Mouse (Mus musculus): ENCODE data around the gene Gpc6. TPM values are rescaled to one million over a fixed set of nuclear protein-coding genes. Genes with fewer than 3 reads are reported as not detected.

Gpc6 gene
- polyA plus RNA-seq, 1 experiment, result 0.29 TPM

DNA sequence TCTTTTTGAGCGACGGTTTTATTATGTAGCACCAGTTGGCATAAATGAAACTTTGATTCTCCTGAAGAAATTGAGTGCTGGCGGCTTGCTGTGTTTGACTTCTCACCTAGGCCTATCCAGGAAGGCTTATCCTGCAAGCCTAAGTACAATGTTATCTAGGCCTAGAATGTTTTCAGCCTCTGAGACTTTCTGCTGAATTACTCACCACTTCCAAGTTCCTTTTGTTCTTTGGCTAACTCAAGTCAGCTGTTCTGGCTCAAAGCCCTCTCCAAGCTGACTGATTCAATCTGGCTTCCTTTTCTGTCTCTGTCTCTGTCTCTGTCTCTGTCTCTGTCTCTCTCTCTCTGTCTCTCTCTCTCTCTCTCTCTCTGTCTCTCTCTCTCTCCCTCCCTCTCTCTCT, 188.0 kb downstream of the Gpc6 start:
- TF ChIP-seq CTCF (IDR thresholded peaks at IDR 0.05; ENCODE audit: low read depth, low read length), result no peak
- no peak for TF ChIP-seq POLR2A (IDR thresholded peaks at IDR 0.05; ENCODE audit: borderline replicate concordance, low read depth, low read length)
- Histone ChIP-seq H3K27ac (ENCODE audit: insufficient read depth, low read depth, low read length) (no peak overlapping the region), H3K4me1 (ENCODE audit: control insufficient read depth, insufficient read depth, low read length) (no peaks in the 10 kb centered on the region), H3K4me3 (ENCODE audit: insufficient read depth, low read length) (no peak overlapping the region)

DNA sequence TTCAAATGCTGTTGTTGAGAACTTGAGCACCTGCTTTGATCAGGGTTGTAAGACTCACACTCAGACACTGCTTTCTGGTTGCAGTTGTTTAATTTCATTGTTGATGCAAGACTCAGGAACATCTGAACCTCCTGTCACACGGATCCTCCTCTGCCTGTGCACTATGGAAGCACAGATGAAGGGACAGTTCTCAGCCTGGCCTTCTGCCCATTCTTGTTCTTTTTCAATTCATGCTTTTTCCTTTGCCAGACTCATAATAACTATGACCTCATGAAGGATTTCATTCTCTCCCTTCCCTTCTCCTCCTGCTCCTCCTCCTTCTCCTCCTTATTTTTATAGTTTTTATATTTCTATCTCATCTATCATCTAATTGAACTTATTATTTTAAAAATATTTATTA, 196.9 kb downstream of the Gpc6 start:
- Histone ChIP-seq H3K4me3 (ENCODE audit: insufficient read depth, low read length) (no peak overlapping the region), H3K4me1 (ENCODE audit: control insufficient read depth, insufficient read depth, low read length) (no peaks in the 10 kb centered on the region), H3K27ac (ENCODE audit: insufficient read depth, low read depth, low read length) (no peak overlapping the region)
- TF ChIP-seq CTCF (IDR thresholded peaks at IDR 0.05; ENCODE audit: low read depth, low read length) (no peak), POLR2A (IDR thresholded peaks at IDR 0.05; ENCODE audit: borderline replicate concordance, low read depth, low read length) (no peak)

DNA sequence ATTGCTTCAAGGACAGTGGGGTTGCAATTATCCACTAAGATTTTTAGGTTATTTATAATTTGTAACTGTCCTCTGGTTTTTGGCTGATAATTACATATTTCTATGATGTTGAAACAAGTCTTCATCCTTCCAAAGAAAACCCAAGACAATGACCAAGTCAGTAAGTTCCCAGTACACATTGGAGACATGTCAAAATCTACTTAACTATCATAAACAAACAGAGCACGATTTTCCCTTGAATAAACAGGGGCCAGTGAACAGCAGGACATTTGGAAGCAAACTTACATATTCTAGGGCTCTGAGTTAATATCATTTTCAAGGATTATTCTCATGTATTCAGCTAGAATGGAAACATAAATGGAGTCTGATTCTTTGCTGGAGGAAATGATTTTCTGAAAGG, 205.2 kb downstream of the Gpc6 start:
- TF ChIP-seq POLR2A (IDR thresholded peaks at IDR 0.05; ENCODE audit: borderline replicate concordance, low read depth, low read length) (no peak), CTCF (IDR thresholded peaks at IDR 0.05; ENCODE audit: low read depth, low read length) (no peak)
- Histone ChIP-seq H3K27ac (ENCODE audit: insufficient read depth, low read depth, low read length) (no peak overlapping the region), H3K4me1 (ENCODE audit: control insufficient read depth, insufficient read depth, low read length) (no peaks in the 10 kb centered on the region), H3K4me3 (ENCODE audit: insufficient read depth, low read length) (no peak overlapping the region)

DNA sequence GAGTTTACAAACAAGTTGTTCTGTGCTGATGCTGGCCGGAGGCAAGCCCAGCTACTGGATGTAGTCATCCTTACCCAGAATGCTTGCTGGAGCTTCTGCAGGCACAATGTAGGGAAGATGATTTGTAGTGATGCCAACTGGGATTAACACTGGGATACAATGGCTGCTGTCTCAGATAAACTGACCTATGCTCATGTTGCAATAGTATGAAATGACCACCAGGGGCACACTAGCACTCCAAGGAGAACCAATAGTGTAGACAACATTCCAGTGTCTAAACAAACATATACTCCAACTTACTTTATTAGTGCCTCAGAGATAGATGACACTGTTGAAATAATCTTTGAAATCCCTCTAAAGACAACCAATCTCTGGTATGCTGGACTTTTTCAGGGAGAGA, 206.2 kb downstream of the Gpc6 start:
- H3K4me3 ChIP-seq (ENCODE audit: insufficient read depth, low read length), result no peak overlapping the region
- TF ChIP-seq POLR2A (IDR thresholded peaks at IDR 0.05; ENCODE audit: borderline replicate concordance, low read depth, low read length) (no peak), CTCF (IDR thresholded peaks at IDR 0.05; ENCODE audit: low read depth, low read length) (no peak)
- H3K27ac ChIP-seq (ENCODE audit: insufficient read depth, low read depth, low read length), result no peak overlapping the region
- H3K4me1 ChIP-seq (ENCODE audit: control insufficient read depth, insufficient read depth, low read length), result no peaks in the 10 kb centered on the region

DNA sequence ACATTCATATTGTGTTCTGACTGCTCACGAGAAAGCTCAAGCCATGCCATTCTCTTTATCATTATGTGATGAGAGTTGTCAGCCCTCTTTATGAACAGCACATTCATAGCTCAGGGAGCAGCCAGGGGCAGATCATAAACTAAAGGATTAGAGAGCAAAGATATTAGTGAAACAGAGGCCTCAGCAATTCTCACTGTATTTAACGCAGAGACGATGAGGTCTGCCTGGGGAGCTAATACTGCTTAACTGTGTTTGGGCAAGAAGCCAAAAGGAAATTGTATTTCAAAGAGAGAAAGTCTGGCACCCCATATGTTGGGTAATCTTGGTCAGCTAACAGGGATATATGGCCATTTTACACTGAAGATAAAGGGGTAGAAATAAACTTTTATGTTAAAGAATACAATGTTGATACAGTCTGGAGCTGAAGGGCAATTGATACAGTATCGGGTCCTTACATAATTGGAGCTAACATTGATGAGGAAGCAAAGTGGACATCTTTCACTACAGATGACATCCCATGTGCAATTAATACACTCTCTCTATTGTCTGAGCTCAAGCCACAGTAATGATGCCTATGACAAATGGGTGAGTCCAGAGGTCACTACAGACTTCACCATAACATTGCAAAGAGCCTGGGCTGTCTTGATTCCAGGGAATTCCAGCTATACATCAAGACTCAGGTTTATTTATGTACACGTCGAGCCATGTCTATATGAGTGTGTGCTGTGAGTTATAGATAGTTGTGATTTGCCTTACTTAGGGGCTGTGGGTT, 216.1 kb downstream of the Gpc6 start:
- H3K4me1 ChIP-seq (ENCODE audit: control insufficient read depth, insufficient read depth, low read length), result no peaks in the 10 kb centered on the region

DNA sequence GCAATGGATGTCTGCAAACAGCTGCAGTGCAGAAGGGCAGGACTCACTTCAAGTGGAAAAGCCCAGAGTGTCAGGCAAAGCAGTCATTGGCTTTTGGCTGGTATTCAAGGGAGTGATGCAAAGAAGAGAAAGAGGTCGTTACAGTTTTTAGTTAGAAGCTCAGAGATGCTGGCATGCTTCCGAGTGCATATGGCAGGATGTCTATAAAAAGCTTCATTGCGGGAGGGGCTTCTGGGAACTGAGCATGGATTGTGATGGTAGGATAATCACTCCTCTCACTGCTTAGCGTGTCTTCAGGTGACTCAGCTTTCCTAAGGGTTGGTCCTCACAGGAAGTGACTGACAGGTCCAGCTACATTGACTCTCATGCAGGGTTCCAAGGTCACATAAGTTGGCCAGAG, 221.0 kb downstream of the Gpc6 start:
- no peak overlapping the region for H3K27ac ChIP-seq (ENCODE audit: insufficient read depth, low read depth, low read length)

More for the DNA sequence above, 216.1 kb downstream of the Gpc6 start:
- no peak overlapping the region for H3K27ac ChIP-seq (ENCODE audit: insufficient read depth, low read depth, low read length)
- TF ChIP-seq POLR2A (IDR thresholded peaks at IDR 0.05; ENCODE audit: borderline replicate concordance, low read depth, low read length), result no peak
- TF ChIP-seq CTCF (IDR thresholded peaks at IDR 0.05; ENCODE audit: low read depth, low read length), result no peak
- no peak overlapping the region for H3K4me3 ChIP-seq (ENCODE audit: insufficient read depth, low read length)

DNA sequence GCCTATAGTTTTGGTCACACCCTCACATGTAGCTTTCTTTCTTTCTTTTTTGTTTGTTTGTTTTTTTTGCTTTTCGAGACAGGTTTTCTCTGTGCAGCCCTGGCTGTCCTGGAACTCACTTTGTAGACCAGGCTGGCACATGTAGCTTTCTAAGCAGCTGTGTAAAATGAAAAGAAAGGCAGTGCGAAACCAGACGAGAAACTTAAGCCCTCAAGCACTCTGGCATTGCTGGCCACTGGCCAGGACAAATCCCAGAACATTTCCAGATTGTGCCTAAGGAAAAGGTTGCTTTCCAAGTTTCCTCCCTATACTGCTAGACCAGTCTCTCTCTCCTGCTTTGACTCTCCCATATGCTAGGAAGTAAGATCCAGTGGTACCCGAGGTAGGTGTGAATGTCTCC, 221.6 kb downstream of the Gpc6 start:
- H3K27ac ChIP-seq (ENCODE audit: insufficient read depth, low read depth, low read length), result no peak overlapping the region
- H3K4me1 ChIP-seq (ENCODE audit: control insufficient read depth, insufficient read depth, low read length), result no peaks in the 10 kb centered on the region
- no peak overlapping the region for H3K4me3 ChIP-seq (ENCODE audit: insufficient read depth, low read length)
- TF ChIP-seq CTCF (IDR thresholded peaks at IDR 0.05; ENCODE audit: low read depth, low read length) (no peak), POLR2A (IDR thresholded peaks at IDR 0.05; ENCODE audit: borderline replicate concordance, low read depth, low read length) (no peak)

More for the DNA sequence above, 221.0 kb downstream of the Gpc6 start:
- TF ChIP-seq CTCF (IDR thresholded peaks at IDR 0.05; ENCODE audit: low read depth, low read length), result no peak
- TF ChIP-seq POLR2A (IDR thresholded peaks at IDR 0.05; ENCODE audit: borderline replicate concordance, low read depth, low read length), result no peak
- Histone ChIP-seq H3K4me1 (ENCODE audit: control insufficient read depth, insufficient read depth, low read length) (no peaks in the 10 kb centered on the region), H3K4me3 (ENCODE audit: insufficient read depth, low read length) (no peak overlapping the region)

DNA sequence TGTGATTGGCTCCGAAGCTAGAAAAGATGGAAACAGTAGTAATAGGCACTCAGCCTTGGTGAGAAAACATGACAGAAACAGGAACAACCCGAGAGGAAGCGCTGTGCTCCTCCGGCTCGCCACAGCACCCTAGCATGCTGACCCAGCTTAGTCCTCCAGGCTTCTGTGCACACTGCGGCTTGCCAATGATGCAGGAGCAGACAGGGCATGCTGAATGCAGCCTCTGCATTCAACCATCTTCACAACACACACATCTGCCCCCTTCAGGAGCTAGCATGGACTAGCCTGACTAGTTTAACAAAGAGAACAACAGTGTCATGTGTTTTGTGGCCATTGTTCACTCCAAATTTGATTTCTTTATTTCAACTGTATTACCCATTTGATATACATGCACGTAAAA, 226.5 kb downstream of the Gpc6 start:
- Histone ChIP-seq H3K27ac (ENCODE audit: insufficient read depth, low read depth, low read length) (no peak overlapping the region), H3K4me1 (ENCODE audit: control insufficient read depth, insufficient read depth, low read length) (no peaks in the 10 kb centered on the region), H3K4me3 (ENCODE audit: insufficient read depth, low read length) (no peak overlapping the region)
- TF ChIP-seq POLR2A (IDR thresholded peaks at IDR 0.05; ENCODE audit: borderline replicate concordance, low read depth, low read length), result no peak
- TF ChIP-seq CTCF (IDR thresholded peaks at IDR 0.05; ENCODE audit: low read depth, low read length), result no peak

DNA sequence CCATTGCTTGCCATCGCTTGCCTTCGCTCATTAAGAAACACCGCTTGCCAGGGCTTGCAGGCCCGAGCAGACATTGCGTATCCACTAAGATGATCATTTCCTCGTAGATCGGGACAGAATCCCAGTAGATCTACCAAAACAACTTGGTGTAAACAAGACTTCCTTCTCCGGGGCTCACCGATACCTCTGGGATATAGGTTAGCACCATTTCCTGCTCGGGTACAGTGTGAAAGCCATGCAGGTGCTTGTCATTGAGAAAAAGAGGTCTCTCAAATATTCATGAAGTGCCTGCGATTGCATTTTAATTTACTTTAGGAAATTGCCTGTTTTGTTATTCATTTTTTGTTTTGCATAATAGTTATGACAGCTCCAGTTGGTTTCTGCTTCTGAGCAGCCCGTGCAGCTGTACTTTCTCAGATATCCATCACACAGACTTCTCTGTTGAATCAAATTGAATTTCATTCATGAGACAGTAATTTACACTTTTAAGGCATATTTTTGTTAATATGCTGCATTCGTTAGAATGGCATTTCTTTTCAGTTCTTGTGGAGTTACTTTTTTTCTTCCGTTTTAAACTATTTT, 230.9 kb downstream of the Gpc6 start:
- Histone ChIP-seq H3K4me1 (ENCODE audit: control insufficient read depth, insufficient read depth, low read length) (no peaks in the 10 kb centered on the region), H3K4me3 (ENCODE audit: insufficient read depth, low read length) (no peak overlapping the region), H3K27ac (ENCODE audit: insufficient read depth, low read depth, low read length) (no peak overlapping the region)
- TF ChIP-seq CTCF (IDR thresholded peaks at IDR 0.05; ENCODE audit: low read depth, low read length) (no peak), POLR2A (IDR thresholded peaks at IDR 0.05; ENCODE audit: borderline replicate concordance, low read depth, low read length) (no peak)

DNA sequence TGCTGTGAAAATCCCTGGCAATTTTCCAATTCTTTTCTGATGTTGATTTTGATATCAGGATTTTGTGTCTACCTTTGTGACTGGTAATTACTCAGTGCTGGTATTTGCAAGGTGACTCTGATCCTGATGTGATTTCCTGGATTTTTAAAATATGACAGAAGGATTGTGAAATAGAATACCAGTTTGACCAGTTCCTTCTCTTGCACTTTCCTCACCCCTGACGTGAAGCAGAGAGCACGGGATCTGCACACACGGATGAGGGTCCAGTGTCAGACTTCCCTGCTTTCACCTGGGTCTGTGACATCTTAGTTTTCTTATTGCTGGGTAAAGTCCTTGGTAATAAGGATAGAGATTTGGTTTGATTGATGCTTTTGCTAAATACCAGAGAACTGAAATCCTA, 232.3 kb downstream of the Gpc6 start:
- no peak for TF ChIP-seq CTCF (IDR thresholded peaks at IDR 0.05; ENCODE audit: low read depth, low read length)
- no peak for TF ChIP-seq POLR2A (IDR thresholded peaks at IDR 0.05; ENCODE audit: borderline replicate concordance, low read depth, low read length)
- H3K27ac ChIP-seq (ENCODE audit: insufficient read depth, low read depth, low read length), result no peak overlapping the region
- H3K4me1 ChIP-seq (ENCODE audit: control insufficient read depth, insufficient read depth, low read length), result no peaks in the 10 kb centered on the region
- no peak overlapping the region for H3K4me3 ChIP-seq (ENCODE audit: insufficient read depth, low read length)

Data from bone marrow macrophage, adult 2 months (primary cell).